Mouse (Mus musculus) neural tube, embryonic 11.5 days (tissue): ENCODE results near the gene Kif26b. TPM values are rescaled to one million over a fixed set of nuclear protein-coding genes. Genes with fewer than 3 reads are reported as not detected.

Source experiments
- ATAC-seq: fragments of 200-750 bp; cut with Nextera tagmentation; 2 replicates; pipeline ENCODE4 v1.8.0; 2017; ENCODE audit warnings: moderate number of reproducible peaks, mild to moderate bottlenecking, moderate TSS enrichment, moderate library complexity; ENCODE audit not compliant: insufficient read depth, low FRiP score, low TSS enrichment
- DNase-seq: peaks from one replicate; pipeline ENCODE4 v3.0.0-alpha.2; 2015; ENCODE audit warnings: low spot score
- H3K27ac ChIP-seq: fragments of 300-500 bp; sonication (generic); 2 replicates; pipeline ENCODE4 v1.5.1; 2014; ENCODE audit warnings: low read depth, mild to moderate bottlenecking, low read length
- H3K27me3 ChIP-seq: fragments of 300-500 bp; sonication (generic); 2 replicates; pipeline ENCODE4 v1.6.1; 2014; ENCODE audit warnings: mild to moderate bottlenecking, low read length, mixed read lengths; ENCODE audit not compliant: control insufficient read depth, insufficient read depth
- H3K36me3 ChIP-seq: fragments of 300-500 bp; sonication (generic); 2 replicates; pipeline ENCODE4 v1.6.1; 2014; ENCODE audit warnings: mild to moderate bottlenecking, low read length, moderate library complexity, mixed read lengths; ENCODE audit not compliant: control insufficient read depth, insufficient read depth
- H3K4me1 ChIP-seq: fragments of 300-500 bp; sonication (generic); 2 replicates; pipeline ENCODE4 v1.6.1; 2014; ENCODE audit warnings: low read length, mixed read lengths; ENCODE audit not compliant: control insufficient read depth, insufficient read depth
- H3K4me2 ChIP-seq: fragments of 300-500 bp; sonication (generic); 2 replicates; pipeline ENCODE4 v1.6.1; 2014; ENCODE audit warnings: low read depth, mild to moderate bottlenecking, moderate library complexity
- H3K4me3 ChIP-seq: fragments of 300-500 bp; sonication (generic); 2 replicates; pipeline ENCODE4 v1.5.1; 2014; ENCODE audit warnings: low read depth, low read length
- H3K9ac ChIP-seq: fragments of 300-500 bp; sonication (generic); 2 replicates; pipeline ENCODE4 v1.6.1; 2014; ENCODE audit warnings: mild to moderate bottlenecking, low read length
- H3K9me3 ChIP-seq: fragments of 300-500 bp; sonication (generic); 2 replicates; pipeline ENCODE4 v1.6.1; 2016; ENCODE audit warnings: low read length; ENCODE audit not compliant: control insufficient read depth
- WGBS: fragments of 180-500 bp; shearing (Covaris S2); extraction: QIAGEN DNeasy Blood & Tissue Kit; methylation state at CpG from one replicate; pipeline ENCODE4 v1.1.7; 2014; 5-methylcytosine and 5-hydroxymethylcytosine counted together
- polyA plus RNA-seq: library from polyadenylated mRNA; unstranded; fragments of >200 nt; fragmentation: Nextera tagmentation; extraction: Ambion mirVana; gene quantifications from 2 replicates; pipeline ENCODE4 v1.2.1, GENCODE M21; 2014

Kif26b gene
- polyA plus RNA-seq, 1 experiment from 2014 or later: 6.5 TPM

DNA sequence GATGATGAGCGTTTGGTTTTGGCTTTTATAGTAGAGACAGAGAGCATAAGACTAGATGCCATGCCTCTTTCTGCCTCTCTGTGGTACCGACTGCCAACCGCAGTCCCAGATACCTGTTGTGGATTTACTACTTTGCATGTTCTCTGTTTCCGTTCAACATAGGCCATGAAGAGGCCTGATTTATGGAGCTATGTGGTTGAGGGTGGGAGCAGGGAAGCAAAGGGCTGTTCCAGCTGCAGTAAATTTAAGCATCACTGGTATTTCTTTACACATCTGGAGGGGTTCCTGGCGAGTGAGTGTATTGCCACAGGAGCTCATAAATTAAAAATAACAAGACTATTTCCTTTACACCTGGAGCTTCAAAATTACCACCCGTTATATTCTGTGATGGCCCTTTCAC, 199.3 kb downstream of the Kif26b start:
- Histone ChIP-seq H3K9ac (no peak overlapping the region), H3K9me3 (no peaks in the 10 kb centered on the region), H3K27ac (no peak overlapping the region), H3K4me1 (peaks cover 8% of the 10 kb centered on the region), H3K27me3 (no peaks in the 10 kb centered on the region), H3K4me3 (no peak overlapping the region), H3K4me2 (no peak overlapping the region), H3K36me3 (no peaks in the 10 kb centered on the region)
- ATAC-seq (no peak), DNase-seq (no peak)
- WGBS: 61% methylated on average over 6 of the region's 6 CpGs

- no peak overlapping the region for H3K4me3 ChIP-seq
- H3K4me1 ChIP-seq: peaks cover 8% of the 10 kb centered on the region
- H3K9me3 ChIP-seq: no peaks in the 10 kb centered on the region
- H3K9ac ChIP-seq: no peak overlapping the region
- H3K36me3 ChIP-seq: no peaks in the 10 kb centered on the region
- ATAC-seq: no peak
- H3K27me3 ChIP-seq: no peaks in the 10 kb centered on the region
- H3K4me2 ChIP-seq: no peak overlapping the region
- DNase-seq: no peak
- no peak overlapping the region for H3K27ac ChIP-seq
- WGBS: 92% methylated on average over 3 of the region's 3 CpGs
These were observed 201.3 kb downstream of the Kif26b start for GRCm38 (mm10) chr1:178730271-178730670.

GRCm38 (mm10) chr1:178733035-178733434, 204.1 kb downstream of the Kif26b start:
- Histone ChIP-seq H3K36me3 (no peaks in the 10 kb centered on the region), H3K9me3 (no peaks in the 10 kb centered on the region), H3K4me1 (peaks cover 8% of the 10 kb centered on the region), H3K27me3 (no peaks in the 10 kb centered on the region), H3K4me2 (no peak overlapping the region), H3K4me3 (no peak overlapping the region), H3K27ac (no peak overlapping the region), H3K9ac (no peak overlapping the region)
- WGBS: 19% methylated on average over 9 of the region's 9 CpGs
- DNase-seq: no peak
- ATAC-seq: no peak

DNA sequence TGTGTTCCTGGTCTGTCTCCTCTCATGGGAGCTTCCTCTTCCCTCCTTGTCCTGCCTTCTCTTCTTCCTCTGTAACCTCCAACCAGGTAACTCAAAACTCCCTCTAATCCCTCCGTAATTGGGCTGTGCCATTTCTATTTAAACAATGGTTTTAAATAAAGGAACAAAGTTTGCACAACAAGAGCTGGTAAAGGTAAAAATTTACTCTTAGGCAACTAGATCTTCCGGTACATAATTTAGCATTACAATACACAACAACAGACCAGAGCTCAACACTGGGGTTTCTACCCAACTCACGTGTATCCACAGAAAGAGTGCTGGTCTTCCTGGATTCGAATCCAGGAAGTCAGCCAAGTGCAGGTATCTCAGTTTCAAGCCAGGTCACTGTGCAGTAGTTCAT, 205.7 kb downstream of the Kif26b start:
- ATAC-seq (no peak), DNase-seq (no peak)
- WGBS: 80% methylated on average over 4 of the region's 4 CpGs
- no peak overlapping the region for H3K4me2 ChIP-seq
- no peaks in the 10 kb centered on the region for H3K36me3 ChIP-seq
- H3K4me1 ChIP-seq: peaks cover 8% of the 10 kb centered on the region
- H3K9me3 ChIP-seq: no peaks in the 10 kb centered on the region
- H3K4me3 ChIP-seq: no peak overlapping the region
- H3K9ac ChIP-seq: no peak overlapping the region
- no peak overlapping the region for H3K27ac ChIP-seq
- no peaks in the 10 kb centered on the region for H3K27me3 ChIP-seq

GRCm38 (mm10) chr1:178736931-178737330, 208.0 kb downstream of the Kif26b start:
- no peak overlapping the region for H3K27ac ChIP-seq
- H3K36me3 ChIP-seq: no peaks in the 10 kb centered on the region
- no peaks in the 10 kb centered on the region for H3K9me3 ChIP-seq
- H3K4me3 ChIP-seq: no peak overlapping the region
- peaks cover 8% of the 10 kb centered on the region for H3K4me1 ChIP-seq
- 96% methylated on average over 2 of the region's 2 CpGs for whole genome bisulfite sequencing
- DNase-seq (no peak), ATAC-seq (no peak)
- no peak overlapping the region for H3K9ac ChIP-seq
- no peak overlapping the region for H3K4me2 ChIP-seq
- H3K27me3 ChIP-seq: no peaks in the 10 kb centered on the region

DNA sequence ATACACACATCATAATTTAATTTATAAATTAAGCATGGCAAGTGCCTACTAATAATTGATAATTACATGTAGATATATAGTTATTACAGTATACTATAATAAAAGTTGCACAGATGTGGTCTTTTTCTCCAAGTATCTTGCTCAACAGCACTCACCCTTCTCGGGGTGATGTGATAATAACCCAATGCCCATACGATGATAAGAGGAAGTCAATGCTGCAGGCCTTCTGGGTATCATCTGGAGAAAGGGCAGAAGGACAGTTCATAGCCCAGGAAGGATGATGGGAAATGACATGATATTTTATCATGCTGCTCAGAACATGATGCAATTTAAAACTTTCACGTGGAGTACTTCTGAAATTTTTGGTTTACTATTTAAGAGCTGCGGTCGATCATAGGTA, 214.9 kb downstream of the Kif26b start:
- no peaks in the 10 kb centered on the region for H3K27me3 ChIP-seq
- H3K27ac ChIP-seq: no peak overlapping the region
- ATAC-seq (no peak), DNase-seq (no peak)
- H3K9ac ChIP-seq: no peak overlapping the region
- H3K36me3 ChIP-seq: no peaks in the 10 kb centered on the region
- no peaks in the 10 kb centered on the region for H3K9me3 ChIP-seq
- H3K4me3 ChIP-seq: no peak overlapping the region
- no peak overlapping the region for H3K4me2 ChIP-seq
- WGBS: 94% methylated on average over 5 of the region's 5 CpGs
- no peaks in the 10 kb centered on the region for H3K4me1 ChIP-seq

- no peaks in the 10 kb centered on the region for H3K27me3 ChIP-seq
- H3K27ac ChIP-seq: no peak overlapping the region
- H3K9ac ChIP-seq: no peak overlapping the region
- WGBS: 70% methylated on average over 7 of the region's 7 CpGs
- H3K9me3 ChIP-seq: no peaks in the 10 kb centered on the region
- H3K36me3 ChIP-seq: no peaks in the 10 kb centered on the region
- DNase-seq: no peak
- ATAC-seq: no peak
- no peak overlapping the region for H3K4me3 ChIP-seq
- no peak overlapping the region for H3K4me2 ChIP-seq
- H3K4me1 ChIP-seq: no peaks in the 10 kb centered on the region
These were observed 215.6 kb downstream of the Kif26b start for GRCm38 (mm10) chr1:178744526-178744925.

- no peaks in the 10 kb centered on the region for H3K9me3 ChIP-seq
- no peaks in the 10 kb centered on the region for H3K27me3 ChIP-seq
- DNase-seq: no peak
- no peak overlapping the region for H3K9ac ChIP-seq
- WGBS: 86% methylated on average over 6 of the region's 6 CpGs
- H3K36me3 ChIP-seq: no peaks in the 10 kb centered on the region
- H3K27ac ChIP-seq: no peak overlapping the region
- no peak overlapping the region for H3K4me2 ChIP-seq
- no peak for ATAC-seq
- H3K4me3 ChIP-seq: no peak overlapping the region
- no peaks in the 10 kb centered on the region for H3K4me1 ChIP-seq
These were observed 216.0 kb downstream of the Kif26b start for GRCm38 (mm10) chr1:178744961-178745360.

DNA sequence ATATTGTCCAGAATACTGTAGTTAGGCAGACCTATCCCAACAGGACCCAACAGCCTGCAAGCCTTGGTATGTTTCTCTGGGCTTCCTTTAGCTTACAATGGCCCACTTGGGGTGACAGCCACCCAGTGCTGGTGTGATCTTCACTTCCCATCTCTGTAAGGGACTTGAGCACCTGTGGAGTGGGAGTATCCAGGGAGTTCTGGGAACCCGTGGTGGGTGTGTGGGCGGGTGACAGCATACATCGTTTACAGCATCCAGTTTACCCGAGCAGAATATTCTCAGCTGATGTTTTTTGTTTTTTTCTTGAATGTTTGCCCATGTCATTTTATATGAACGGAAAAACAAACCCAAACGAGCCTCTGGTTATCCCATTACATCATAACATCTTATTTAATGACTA, 216.5 kb downstream of the Kif26b start:
- Histone ChIP-seq H3K4me3 (no peak overlapping the region), H3K9ac (no peak overlapping the region), H3K36me3 (no peaks in the 10 kb centered on the region), H3K27me3 (no peaks in the 10 kb centered on the region), H3K4me2 (no peak overlapping the region), H3K9me3 (no peaks in the 10 kb centered on the region), H3K27ac (no peak overlapping the region), H3K4me1 (no peaks in the 10 kb centered on the region)
- DNase-seq (no peak), ATAC-seq (no peak)
- WGBS: 92% methylated on average over 6 of the region's 6 CpGs
